Mouse (Mus musculus) liver, embryonic 16.5 days (tissue): ENCODE measurements around the gene Pou2f2. TPM values are rescaled to one million over a fixed set of nuclear protein-coding genes. Genes with fewer than 3 reads are reported as not detected.
A peak's percentile ranks its signal among the peaks of the same experiment; 100 is the strongest.

Experiments
- ATAC-seq: fragments of 200-750 bp; cut with Nextera tagmentation; 2 replicates; pipeline ENCODE4 v1.8.0; 2017; ENCODE audit warnings: low read depth, mild to moderate bottlenecking, moderate number of reproducible peaks, moderate library complexity
- H3K27ac ChIP-seq: fragments of 300-500 bp; sonication (generic); 2 replicates; pipeline ENCODE4 v1.5.1; 2014; ENCODE audit warnings: mild to moderate bottlenecking, low read length
- H3K27me3 ChIP-seq: fragments of 300-500 bp; sonication (generic); 2 replicates; pipeline ENCODE4 v1.6.1; 2014; ENCODE audit warnings: low read depth, low read length, mixed read lengths; ENCODE audit not compliant: control insufficient read depth, insufficient read depth
- H3K36me3 ChIP-seq: fragments of 300-500 bp; sonication (generic); 2 replicates; pipeline ENCODE4 v1.6.1; 2014; ENCODE audit warnings: mild to moderate bottlenecking; ENCODE audit not compliant: control insufficient read depth, insufficient read depth
- H3K4me1 ChIP-seq: fragments of 300-500 bp; sonication (generic); 2 replicates; pipeline ENCODE4 v1.6.1; 2014; ENCODE audit warnings: low read depth, low read length, mixed read lengths; ENCODE audit not compliant: control insufficient read depth
- H3K4me2 ChIP-seq: fragments of 300-500 bp; sonication (generic); 2 replicates; pipeline ENCODE4 v1.6.1; 2014; ENCODE audit warnings: low read depth, low read length, mixed read lengths
- H3K4me3 ChIP-seq: fragments of 300-500 bp; sonication (generic); 2 replicates; pipeline ENCODE4 v1.5.1; 2014; ENCODE audit warnings: low read depth, mild to moderate bottlenecking, low read length
- H3K9ac ChIP-seq: fragments of 300-500 bp; sonication (generic); 2 replicates; pipeline ENCODE4 v1.6.1; 2014; ENCODE audit warnings: low read depth, low read length
- H3K9me3 ChIP-seq: fragments of 300-500 bp; sonication (generic); replicated peaks from 2 replicates; pipeline ENCODE4 v1.6.1; 2016; ENCODE audit warnings: low read length; ENCODE audit not compliant: control insufficient read depth
- WGBS: fragments of 180-500 bp; shearing (Covaris S2); extraction: QIAGEN DNeasy Blood & Tissue Kit; methylation state at CpG from one replicate; pipeline ENCODE4 v1.1.7; 2014; ENCODE audit not compliant: insufficient replicate concordance; 5-methylcytosine and 5-hydroxymethylcytosine counted together
- polyA plus RNA-seq: library from polyadenylated mRNA; unstranded; fragments of >200 nt; fragmentation: Nextera tagmentation; extraction: Ambion mirVana; gene quantifications from 2 replicates; pipeline ENCODE4 v1.2.1, GENCODE M21; 2015

The Pou2f2 gene
- polyA plus RNA-seq, 1 experiment from 2014 or later, result 1.7 TPM

GRCm38 (mm10) chr7:25155469-25156157 lies 23.9 kb downstream of the Pou2f2 start:
- peak overlapping the region; percentile 64 for H3K9ac ChIP-seq
- WGBS, result 5% methylated on average over 17 of the region's 17 CpGs
- H3K4me2 ChIP-seq, result peak overlapping the region; percentile 81
- peaks cover 35% of the 10 kb centered on the region for H3K4me1 ChIP-seq
- peak; percentile 95 for ATAC-seq
- H3K9me3 ChIP-seq, result no peaks in the 10 kb centered on the region
- peak overlapping the region; percentile 84 for H3K27ac ChIP-seq
- peaks cover 21% of the 10 kb centered on the region for H3K27me3 ChIP-seq
- H3K36me3 ChIP-seq, result no peaks in the 10 kb centered on the region
- peak overlapping the region; percentile 53 for H3K4me3 ChIP-seq

- no peak for ATAC-seq
- Histone ChIP-seq H3K27ac (no peak overlapping the region), H3K27me3 (peaks cover 31% of the 10 kb centered on the region), H3K4me1 (peaks cover 35% of the 10 kb centered on the region), H3K36me3 (no peaks in the 10 kb centered on the region), H3K4me2 (peak overlapping the region; percentile 81), H3K4me3 (no peak overlapping the region), H3K9me3 (no peaks in the 10 kb centered on the region), H3K9ac (peak overlapping the region; percentile 64)
- 58% methylated on average over 4 of the region's 4 CpGs for WGBS
Observed at GRCm38 (mm10) chr7:25154648-25155047, 24.9 kb downstream of the Pou2f2 start.

DNA sequence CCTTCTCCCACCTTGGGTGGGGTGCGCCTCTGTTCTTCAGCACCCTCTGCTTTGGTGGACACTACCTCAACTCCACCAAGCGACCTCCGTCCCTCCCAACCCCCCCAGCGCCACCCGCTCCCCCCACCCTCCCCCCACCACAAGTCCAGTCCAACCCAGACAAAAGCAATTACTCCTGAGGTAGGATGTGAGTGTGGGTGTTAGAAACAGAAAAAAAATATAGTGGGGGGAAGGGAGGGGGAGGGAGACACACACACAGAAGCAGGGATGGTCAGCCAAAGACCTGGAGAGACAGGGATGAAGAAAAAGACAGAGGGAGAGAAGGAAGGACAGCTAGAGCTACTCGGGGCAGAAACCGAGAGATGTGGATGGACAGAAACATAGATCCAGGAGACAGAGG lies 25.7 kb downstream of the Pou2f2 start:
- no peak overlapping the region for H3K27ac ChIP-seq
- no peaks in the 10 kb centered on the region for H3K36me3 ChIP-seq
- no peaks in the 10 kb centered on the region for H3K9me3 ChIP-seq
- WGBS, result 56% methylated on average over 7 of the region's 7 CpGs
- H3K4me3 ChIP-seq, result no peak overlapping the region
- no peak overlapping the region for H3K4me2 ChIP-seq
- H3K27me3 ChIP-seq, result peaks cover 38% of the 10 kb centered on the region
- peaks cover 35% of the 10 kb centered on the region for H3K4me1 ChIP-seq
- no peak for ATAC-seq
- no peak overlapping the region for H3K9ac ChIP-seq

DNA sequence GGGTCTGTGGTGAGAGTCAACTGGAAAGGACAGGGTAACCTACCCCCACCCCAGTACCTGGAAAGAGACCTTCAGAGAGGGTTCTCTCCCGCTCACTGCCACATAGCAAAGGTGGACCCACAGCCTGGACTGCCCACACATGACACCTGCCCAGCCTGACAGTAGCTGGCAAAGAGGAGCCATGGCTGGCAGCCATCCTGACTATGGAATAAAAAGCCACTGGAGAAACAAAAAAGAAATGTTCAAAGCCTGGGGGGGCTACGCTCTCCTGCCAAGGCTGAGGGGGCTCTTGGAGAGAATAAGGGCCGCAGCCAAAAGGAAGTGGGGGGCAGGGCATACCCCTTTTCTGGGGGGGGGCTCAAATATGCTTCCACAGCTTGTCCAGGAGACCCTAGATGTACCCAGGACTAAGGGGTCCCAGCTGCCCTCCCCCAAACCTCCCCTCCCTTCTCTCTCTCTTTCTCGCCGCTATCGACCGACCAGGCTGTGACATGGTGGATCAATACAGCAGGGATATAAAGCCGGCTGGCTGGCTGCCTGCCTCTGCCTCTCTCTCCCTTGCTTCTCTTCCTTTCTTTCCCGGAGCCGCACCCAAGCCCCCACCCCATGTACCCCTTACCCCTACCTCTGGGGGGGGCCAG lies 27.5 kb downstream of the Pou2f2 start:
- Histone ChIP-seq H3K27ac (no peak overlapping the region), H3K9me3 (no peaks in the 10 kb centered on the region), H3K36me3 (no peaks in the 10 kb centered on the region), H3K4me1 (peaks cover 35% of the 10 kb centered on the region), H3K9ac (no peak overlapping the region), H3K4me2 (no peak overlapping the region), H3K27me3 (peaks cover 42% of the 10 kb centered on the region), H3K4me3 (no peak overlapping the region)
- ATAC-seq, result no peak
- WGBS, result 46% methylated on average over 10 of the region's 10 CpGs

DNA sequence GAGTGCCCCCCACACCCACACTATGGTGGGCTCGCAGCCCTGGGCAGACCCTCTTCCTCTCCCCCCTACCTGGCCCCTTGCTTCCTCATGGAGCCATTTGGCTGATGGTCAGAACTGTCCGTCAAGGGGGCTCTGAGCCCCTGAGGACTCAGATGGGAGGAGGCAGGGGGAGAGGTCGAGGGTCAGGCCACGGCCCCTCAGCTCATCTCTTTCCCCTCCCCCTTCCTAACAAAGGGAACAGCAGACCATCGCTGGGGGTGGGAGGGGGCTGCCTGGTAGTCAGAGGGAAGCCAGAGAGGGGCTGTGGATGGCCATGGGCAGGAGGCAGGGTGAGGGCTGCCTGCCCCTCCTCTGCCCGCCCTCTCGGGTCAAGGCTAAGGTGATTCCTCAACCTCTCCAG lies 28.5 kb downstream of the Pou2f2 start:
- H3K4me1 ChIP-seq, result peaks cover 25% of the 10 kb centered on the region
- 13% methylated on average over 7 of the region's 7 CpGs for WGBS
- no peak overlapping the region for H3K27ac ChIP-seq
- H3K4me2 ChIP-seq, result no peak overlapping the region
- H3K4me3 ChIP-seq, result no peak overlapping the region
- H3K9me3 ChIP-seq, result no peaks in the 10 kb centered on the region
- no peak overlapping the region for H3K9ac ChIP-seq
- H3K36me3 ChIP-seq, result no peaks in the 10 kb centered on the region
- no peak for ATAC-seq
- H3K27me3 ChIP-seq, result peaks cover 45% of the 10 kb centered on the region

DNA sequence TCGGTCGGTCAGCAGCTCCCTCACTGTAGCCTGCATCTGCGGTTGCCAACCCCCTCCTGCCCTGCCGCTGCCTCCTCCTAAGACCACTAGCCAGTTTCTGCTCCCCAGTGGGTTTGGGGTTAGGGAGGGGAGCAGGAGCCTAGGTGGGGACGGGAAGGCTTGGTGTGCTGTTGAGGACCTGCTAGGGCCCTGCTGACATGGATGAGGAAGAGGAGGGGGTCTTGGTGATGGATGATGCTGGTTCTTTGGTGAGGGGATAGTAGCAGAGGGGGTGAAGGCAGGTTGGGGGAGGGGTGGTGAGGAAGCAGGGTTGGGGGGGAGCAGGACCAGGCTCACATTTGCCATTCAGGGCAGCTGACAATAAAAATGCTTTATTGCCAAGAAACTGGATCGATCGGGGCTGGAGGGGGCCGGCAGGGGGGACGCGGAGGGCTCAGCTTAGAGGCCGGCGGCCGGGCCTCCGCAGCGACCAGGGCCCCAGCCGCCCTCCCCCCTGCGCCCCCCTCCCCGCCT lies 29.3 kb downstream of the Pou2f2 start:
- 5% methylated on average over 11 of the region's 18 CpGs for WGBS
- Histone ChIP-seq H3K36me3 (no peaks in the 10 kb centered on the region), H3K27me3 (peaks cover 45% of the 10 kb centered on the region), H3K4me1 (peaks cover 17% of the 10 kb centered on the region), H3K9ac (no peak overlapping the region), H3K9me3 (no peaks in the 10 kb centered on the region), H3K27ac (no peak overlapping the region), H3K4me2 (no peak overlapping the region), H3K4me3 (no peak overlapping the region)
- no peak for ATAC-seq

- 11% methylated on average over 10 of the region's 10 CpGs for WGBS
- no peak for ATAC-seq
- H3K27me3 ChIP-seq, result peaks cover 27% of the 10 kb centered on the region
Observed at GRCm38 (mm10) chr7:25145896-25146295, 33.6 kb downstream of the Pou2f2 start.

DNA sequence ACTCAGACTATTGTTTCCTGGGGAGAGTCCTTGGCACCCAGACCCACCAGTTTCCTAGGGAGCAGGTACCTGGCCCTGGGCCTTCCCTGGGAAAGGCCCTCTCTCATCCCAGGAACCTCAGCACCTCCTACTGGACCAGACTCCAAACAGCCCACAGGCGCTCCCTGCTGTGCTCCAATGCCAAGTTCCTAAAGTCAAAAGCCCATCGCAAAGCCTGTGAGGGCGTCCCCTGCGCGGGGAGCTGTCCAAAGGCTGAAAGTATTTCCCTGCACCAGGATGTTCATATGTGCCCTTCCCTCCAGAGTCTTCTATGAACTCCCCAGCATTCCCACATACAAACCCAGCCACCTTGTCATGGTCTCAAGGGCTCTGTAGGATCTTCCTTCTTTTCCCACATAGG lies 37.8 kb downstream of the Pou2f2 start:
- no peak overlapping the region for H3K4me3 ChIP-seq
- ATAC-seq, result no peak
- no peak overlapping the region for H3K27ac ChIP-seq
- H3K4me2 ChIP-seq, result no peak overlapping the region
- no peaks in the 10 kb centered on the region for H3K36me3 ChIP-seq
- no peak overlapping the region for H3K9ac ChIP-seq
- no peaks in the 10 kb centered on the region for H3K9me3 ChIP-seq
- peaks cover 3% of the 10 kb centered on the region for H3K27me3 ChIP-seq
- no peaks in the 10 kb centered on the region for H3K4me1 ChIP-seq
- WGBS, result 2% methylated on average over 5 of the region's 5 CpGs

More at GRCm38 (mm10) chr7:25145896-25146295, 33.6 kb downstream of the Pou2f2 start:
- no peak overlapping the region for H3K4me2 ChIP-seq
- H3K4me3 ChIP-seq, result no peak overlapping the region
- no peaks in the 10 kb centered on the region for H3K9me3 ChIP-seq
- H3K9ac ChIP-seq, result no peak overlapping the region
- no peaks in the 10 kb centered on the region for H3K36me3 ChIP-seq
- no peaks in the 10 kb centered on the region for H3K4me1 ChIP-seq
- no peak overlapping the region for H3K27ac ChIP-seq

- no peak overlapping the region for H3K4me2 ChIP-seq
- no peak for ATAC-seq
- H3K4me1 ChIP-seq, result peaks cover 6% of the 10 kb centered on the region
- H3K27me3 ChIP-seq, result peaks cover 36% of the 10 kb centered on the region
- no peaks in the 10 kb centered on the region for H3K36me3 ChIP-seq
- no peak overlapping the region for H3K4me3 ChIP-seq
- no peak overlapping the region for H3K27ac ChIP-seq
- 29% methylated on average over 3 of the region's 3 CpGs for WGBS
- no peak overlapping the region for H3K9ac ChIP-seq
- H3K9me3 ChIP-seq, result 0 out of 2 replicates have a peak, but pooled peaks cover 4% of the 10 kb centered on the region
Observed at GRCm38 (mm10) chr7:25137553-25137952, 42.0 kb downstream of the Pou2f2 start.
